Mouse (Mus musculus): ENCODE measurements around the gene Olfr965.

DNA sequence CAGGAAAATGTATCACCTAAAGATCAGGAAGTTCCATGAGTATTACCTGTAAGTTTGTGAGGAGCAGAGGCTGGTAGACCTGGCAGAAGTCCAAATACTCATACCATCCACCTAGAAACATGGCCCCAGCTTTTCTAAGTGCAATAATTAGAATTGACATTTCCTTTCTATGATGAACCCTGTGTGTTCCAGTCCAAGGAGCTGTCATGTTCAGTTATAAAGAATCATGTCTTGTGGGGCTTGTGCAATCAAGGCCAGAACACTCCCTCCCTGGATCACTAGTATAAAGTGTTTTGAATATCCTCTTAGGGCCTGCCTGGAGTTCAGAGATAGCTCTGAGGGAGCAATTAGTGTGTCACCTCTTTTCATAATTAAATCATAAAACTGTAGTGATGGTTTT, 4.1 kb upstream of the Olfr965 start, which contains the start of gene Olfr149:
- TF ChIP-seq EP300 (IDR thresholded peaks at IDR 0.05; ENCODE audit: low read depth) (no peak), CTCF (IDR thresholded peaks at IDR 0.05; ENCODE audit: low read depth) (no peak)
